Mouse (Mus musculus): ENCODE data around the gene Gja5.

Gene Gja5

DNA sequence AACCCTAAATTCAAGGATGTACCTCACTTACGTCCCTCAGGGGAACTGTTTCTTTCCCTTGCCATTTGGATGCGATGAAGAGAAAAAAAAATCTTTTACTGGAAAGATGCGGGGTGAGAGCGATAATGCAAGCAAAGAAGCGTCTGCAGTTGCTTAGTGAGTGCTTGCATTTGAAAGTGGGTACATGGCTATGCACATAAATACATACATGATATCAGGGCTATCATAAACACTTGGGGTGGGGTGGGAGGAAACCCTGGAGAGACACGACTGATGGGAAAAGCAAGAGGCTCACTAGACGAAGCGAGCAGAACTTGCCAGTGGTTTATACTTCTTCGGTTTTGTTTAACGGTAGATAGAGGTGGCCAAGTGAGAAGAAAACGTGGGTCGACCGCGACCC is at the start of gene Gja5:
TSS of gene Gja5 (plus strand) at position 301 of the 400 bp plus-strand sequence.
- no peak for DNase-seq

DNA sequence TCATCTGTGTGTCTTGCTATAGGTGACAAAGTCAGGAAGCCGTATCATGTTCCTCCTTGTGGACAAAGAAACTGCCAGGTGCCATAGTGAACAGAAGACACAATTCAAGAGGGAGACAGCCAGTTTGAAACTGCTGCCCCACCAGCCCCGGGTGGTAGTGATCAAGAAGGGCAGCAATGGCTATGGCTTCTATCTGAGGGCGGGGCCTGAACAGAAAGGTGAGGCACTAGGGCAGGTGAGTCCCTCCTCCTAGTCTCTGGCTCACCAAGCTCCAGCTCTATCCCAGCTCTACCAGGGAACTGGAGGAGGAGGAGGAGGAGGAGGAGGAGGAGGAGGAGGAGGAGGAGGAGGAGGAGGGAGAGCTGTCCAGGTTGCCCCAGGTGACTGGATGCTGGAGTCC is 48.7 kb upstream of the Gja5 start:
- DNase-seq, result no peak

DNA sequence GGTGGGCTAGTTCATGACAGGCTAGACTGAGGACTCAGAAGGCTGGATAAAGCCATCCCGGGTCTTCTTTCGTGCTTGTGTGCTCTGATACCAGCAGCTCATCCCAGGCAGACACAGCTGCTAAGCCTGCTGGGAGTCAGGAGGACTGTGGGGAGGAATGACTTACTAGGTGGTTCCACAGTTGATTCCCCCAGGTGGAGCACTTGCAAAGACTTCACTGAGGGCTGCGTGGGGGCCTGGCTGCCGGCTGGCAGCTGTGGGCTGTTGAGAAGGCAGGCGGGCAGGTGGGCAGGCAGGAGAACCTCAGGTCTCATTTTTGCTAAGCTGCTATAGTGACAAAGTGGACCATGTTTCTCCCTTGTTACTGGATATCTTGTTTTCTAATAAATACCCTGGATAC is 44.0 kb upstream of the Gja5 start:
- DNase-seq, result no peak

DNA sequence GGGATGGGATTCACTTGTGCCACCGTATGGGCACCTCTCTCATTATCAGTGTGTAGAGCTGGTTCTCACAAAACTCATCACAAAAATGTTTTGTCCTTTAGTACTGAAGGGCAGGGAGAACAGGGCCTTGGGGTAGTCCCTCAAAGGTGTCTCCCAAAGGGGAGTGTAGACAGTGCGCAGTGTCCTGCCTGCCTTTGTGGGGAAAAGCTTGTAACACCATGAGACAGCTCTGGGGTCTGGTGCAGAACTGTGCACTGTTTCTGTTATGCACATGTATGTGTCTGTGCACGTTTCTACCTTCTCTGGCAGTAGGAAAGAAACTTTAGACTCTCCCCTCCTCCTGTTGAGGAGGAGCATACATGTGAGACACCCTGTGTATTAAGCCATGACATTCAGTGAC is 36.6 kb upstream of the Gja5 start:
- DNase-seq, result no peak

DNA sequence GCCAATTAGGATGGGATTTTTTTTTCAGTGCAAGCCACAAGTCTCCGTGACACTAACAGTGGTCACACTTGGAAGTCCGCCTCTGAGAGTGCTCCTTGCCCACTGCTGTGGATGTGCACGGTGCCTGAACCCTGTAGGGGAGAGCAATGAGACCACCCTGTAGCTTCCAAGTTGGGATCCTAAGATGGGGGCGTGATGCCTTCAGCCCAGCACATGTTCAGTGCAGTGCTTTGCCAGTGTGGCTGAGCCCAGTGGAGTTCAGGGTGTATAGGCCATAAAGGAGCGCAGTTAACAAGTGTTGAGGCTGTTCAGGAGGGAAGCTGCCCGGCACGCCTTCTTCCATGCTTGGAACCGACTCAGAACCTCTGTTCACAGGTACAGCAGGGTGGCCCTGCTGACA is 35.9 kb upstream of the Gja5 start:
- no peak for DNase-seq

DNA sequence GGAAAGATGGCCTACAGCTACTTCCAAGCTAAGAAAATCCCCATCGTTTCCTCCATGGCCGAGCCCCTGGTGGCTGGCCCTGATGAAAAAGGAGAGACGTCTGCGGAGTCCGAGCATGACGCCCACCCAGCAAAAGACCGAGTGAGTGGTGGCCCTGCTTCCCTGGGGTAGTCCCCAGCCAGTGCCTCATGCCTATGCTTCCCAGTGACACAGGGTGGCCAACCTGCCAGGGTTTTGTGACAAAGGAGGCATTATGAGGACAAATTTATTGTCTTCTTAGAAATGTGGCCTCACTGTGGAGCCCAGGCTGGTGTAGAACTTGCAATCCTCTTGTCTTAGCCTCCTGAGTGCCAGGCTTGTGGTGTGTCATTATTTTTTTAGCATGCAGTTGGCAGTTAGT is 35.4 kb upstream of the Gja5 start:
- DNase-seq, result no peak

DNA sequence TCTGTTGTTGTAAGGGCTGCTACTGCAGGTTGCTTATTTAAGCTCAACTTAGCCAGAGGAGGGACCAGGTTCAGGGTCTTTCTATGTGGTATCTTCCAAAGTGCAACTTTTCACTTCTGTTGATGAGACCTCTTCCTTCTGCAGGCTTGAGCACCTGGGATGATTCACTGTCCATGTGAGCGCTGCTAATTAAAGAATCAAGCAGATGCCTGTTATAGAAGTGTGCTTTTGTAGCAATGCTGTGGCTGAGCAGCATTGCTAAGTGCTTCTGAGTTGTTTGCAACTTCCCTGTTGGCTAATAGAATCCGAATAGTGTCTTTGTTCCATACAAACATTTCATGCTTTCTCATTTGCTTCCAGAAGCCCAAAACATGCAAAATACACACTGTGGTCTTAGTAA is 34.2 kb upstream of the Gja5 start:
- DNase-seq, result no peak

DNA sequence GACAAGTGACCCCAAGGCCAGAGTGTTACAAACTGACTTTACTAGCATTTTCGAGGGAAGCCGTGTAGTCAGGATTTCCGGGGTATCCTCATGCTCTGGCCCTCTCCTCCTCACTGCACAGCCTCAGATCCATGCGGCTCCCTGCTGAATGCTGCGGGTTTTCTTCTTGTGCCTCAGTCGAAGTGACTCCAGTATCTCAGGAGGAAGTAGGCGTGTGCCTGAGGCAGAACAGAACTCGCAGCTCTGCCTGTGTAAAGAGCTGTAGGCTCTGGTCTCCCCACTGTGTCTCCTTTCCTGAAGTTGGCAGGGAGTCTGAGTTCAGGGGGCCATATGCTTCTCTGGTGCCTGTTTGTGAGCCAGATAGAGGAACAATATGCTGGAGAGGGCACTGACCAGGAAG is 33.4 kb upstream of the Gja5 start:
- no peak for DNase-seq

DNA sequence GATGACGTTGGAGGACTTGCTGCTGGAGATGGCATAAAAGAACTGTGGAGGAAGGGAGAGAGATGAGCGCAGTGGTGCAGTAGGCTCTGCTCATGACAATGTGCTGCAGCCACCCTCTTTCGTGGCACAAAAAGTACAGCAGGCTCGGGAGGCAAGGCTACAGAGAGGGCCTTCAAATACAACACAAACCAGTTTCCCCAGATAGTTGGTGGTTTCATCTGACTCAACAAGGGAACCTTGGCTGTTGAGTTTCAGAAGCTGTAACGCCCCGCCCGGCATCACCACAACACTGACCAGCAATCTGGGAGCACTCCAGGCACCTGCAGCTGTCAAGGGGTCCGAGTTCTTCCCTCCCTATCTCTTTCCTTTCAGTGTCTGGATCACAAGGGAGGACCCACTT is 32.0 kb upstream of the Gja5 start:
- no peak for DNase-seq

DNA sequence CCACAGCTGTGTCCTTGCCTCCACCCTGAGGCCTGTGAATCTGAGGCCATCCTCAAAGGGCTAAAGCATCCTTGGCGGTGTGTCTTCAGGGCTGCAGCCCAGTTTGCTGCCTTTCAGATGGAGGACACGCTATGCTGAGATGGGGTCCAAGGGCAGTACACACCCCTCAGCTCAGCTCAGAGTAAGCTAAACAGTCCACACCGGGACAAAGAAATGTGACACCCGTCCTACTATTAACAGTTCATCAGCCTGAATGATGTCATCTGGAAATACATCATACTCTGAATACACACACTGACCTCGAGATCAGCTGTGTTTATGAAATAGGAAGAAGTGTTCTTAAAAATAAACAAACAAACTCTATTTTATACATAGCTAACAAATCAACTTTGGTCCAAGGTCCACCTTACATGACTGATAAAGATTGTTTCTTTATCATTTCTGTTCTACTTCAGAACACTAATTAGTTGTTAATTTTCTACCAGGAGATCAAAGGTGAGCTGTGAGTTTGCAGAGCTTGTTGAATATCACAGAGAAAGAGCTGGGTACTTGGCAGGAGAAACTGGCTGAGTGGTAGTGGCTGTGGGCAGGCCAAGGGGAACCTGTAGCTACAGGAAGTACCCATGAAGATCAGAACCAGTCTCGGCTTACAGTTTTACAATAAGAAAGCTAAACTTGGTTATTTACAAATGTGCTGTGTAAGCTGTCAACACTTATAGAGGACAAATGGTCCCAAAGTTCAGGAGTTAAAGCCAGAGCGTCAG is 29.5 kb upstream of the Gja5 start:
- DNase-seq, result no peak

DNA sequence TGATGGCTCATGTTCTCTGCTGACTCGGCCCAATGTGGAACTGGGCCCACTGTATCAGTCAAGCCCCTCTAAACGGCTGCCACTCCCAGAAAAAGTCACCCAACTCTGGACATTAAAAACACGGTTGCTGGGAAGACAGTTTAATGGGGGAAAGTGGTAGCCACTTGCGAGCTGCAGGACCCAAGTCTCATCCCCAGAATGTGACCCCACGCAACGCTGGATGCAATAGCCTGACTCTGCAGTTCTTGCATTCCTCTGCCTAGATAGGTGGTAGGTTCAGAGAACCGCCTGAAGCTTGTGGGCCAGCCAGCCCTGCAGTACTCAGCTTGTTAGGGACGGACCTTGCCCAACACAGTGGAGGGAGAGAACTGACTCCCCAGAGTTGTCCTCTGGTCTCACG is 25.0 kb upstream of the Gja5 start:
- DNase-seq, result no peak

DNA sequence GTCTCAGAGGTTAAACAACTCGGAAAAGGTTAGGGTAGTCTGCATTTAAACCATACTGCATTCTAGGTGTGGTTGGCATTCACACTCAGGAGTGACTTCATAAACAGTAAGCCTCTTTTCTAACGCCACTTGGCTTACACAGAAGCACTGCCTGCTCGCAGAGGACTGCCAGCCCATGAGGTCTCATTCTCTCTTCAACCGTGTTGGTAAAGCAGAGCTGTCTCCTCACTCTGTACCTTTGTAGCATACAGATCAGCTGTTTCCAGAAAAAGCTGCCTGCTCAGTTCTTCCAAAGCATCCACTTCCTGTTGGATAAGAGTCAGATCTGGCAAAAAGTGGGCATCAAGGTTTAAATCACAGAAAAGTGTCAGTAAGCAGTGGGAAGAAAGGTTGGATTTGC is 24.1 kb upstream of the Gja5 start:
- DNase-seq, result no peak

DNA sequence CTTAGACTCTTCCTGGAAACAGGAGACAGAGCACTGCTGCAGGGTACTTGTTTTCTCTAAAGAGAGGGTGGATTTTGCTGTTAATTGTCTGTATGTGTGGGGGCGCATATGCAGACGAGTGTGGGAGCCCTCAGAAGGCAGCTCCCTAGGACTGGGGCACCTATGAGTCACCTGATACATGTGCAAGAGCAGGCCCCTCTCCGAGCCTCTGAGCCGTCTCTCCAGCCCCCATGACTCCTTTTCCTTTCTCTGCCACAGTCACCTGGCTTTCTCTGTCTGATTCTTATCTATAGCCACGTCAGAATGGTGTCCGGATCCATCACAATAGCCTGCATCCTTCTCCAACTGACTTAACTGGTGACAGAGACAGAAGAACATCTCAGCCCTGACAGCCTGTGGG is 22.9 kb upstream of the Gja5 start:
- DNase-seq, result no peak

DNA sequence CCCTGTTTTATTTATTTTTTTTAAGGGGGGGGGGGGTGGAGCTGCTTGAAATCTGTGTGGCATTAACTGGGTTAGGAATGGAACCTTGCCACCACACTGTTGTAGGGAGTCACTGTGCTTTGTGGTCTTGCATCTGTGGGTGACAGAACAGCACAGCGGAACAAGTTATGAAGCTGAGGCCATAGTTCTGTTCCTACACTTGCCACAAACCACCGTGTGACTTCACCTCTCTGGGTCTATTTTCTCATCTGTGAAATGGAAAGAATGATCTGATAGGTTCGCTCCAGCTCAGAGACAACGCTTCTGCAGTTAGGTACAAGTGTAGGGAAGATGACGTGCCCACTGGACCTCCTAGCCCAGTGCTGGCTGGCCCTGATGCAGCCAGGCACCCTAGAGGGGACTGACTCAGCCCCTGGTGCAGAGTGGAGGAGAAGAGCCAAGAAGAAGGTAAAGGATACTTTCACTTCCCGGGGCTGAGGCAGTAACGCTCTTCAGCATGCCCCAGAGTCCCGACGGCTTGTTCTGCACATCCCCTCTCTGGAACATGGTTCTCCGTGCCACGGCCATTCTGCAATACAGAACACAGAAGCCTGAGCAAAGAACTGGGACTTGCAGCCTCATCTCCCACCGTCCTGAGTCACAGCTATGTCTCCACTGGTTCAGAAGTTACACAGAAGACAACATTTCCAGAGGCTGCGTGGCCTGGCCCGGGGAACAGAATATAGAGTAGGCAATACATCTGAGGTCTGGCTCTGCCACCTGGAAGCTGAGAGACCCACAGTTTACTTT is 22.2 kb upstream of the Gja5 start:
- DNase-seq, result no peak

DNA sequence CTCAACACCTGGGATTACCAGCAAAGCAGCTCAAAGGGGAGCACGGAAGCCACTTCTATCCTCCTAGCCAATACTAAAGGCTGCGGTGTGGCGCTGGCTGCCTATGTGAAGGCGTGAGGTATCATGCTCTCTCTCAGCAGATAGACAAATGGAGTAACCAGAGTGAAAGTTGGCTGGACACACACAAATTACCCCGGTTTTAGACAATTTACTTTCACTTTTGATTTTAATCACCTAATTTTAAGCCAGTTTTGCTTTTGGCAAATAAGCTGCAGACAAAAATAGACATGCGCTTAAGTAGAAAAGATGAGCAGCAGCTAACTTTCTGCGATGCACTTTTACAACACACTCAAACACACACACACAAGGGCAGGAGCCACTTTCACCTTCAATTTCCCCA is 20.8 kb upstream of the Gja5 start:
- DNase-seq, result no peak

DNA sequence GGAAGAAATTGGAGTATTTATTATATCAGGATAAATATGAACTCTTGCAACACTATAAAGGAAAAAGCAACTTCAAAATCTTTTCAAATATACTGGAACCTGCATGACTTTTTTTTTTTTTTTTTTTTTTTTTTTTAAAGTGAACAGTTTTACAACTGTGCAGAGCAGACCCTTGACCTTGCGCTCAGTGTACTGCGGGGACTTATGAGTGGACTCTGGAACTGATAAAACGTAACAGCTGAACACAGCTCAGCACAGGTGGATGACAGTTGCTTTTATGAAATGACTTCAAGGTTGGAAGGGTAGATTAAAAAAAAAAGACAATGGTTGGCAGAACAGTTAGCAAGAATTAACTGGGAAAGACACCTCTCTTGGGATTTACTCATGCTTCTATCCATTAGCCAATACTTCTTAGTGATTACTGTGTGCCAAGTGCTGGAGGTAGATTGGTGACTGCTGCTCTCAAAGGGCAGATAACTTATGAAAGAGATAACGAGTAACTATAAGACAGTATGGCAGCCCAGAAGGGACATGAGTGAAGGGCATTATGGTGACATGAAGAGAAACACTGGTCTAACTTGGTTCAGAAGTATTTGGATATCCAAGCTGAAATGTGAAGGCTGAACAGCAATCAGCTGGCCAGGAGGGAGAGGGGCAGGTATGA is 2.0 kb upstream of the Gja5 start:
- no peak for DNase-seq

DNA sequence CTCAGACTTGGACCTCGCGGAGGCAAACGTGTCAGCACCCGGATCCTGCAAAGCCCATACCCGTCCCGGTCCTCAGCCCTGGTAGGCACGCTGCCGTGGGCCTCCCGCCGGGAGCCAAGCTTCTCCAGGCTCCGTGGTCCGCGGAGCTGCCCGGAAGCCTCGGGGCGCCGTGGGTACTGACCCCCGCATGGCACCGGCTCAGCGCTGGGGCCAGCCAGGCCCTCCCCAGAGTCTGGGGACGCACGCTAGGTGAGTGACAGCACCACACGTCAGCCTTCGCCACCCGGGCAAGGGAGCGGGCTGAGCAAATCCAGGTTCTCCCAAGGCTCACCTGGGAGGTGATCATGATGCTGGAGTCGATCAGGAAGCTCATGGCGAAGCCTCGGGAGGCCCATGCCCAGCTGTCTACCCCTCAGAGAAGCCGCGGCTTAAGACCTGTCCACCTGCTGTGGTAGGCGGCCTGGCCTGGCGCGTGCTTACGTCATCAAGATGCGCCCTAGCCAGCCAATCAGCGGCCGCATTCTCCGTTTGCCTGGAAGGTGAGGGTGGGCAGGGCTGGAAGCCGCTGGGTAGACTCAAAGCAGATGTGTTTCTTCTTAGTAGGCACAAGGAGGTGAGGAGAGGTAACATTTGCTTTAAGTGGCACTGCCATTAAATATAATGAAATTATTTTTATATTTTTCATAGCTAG is 503 bp downstream of the Gja5 start, which contains the start of gene Gpr89:
TSS of gene Gpr89 (minus strand) at position 496 of the 691 bp plus-strand sequence.
- DNase-seq, result peak; percentile 96

DNA sequence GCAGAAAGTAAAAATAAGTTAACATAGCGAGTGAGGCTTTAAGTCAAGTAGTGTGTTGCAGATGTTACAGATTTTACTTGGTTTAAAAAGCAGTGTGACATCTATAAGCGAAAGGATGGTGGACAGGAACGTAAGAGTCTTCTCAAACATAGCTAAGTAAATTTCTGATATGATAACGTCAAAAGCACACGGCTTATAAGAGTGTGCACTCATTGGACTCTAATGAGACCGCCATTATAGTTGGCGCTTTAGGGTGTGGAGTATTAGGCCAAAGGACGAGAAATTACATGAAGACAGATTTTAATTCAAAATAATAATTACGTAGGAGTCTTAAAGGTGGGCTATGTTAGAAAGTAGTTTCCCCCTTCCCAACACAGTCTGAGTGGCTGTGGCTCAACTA is 1.1 kb downstream of the Gja5 start:
- no peak for DNase-seq

DNA sequence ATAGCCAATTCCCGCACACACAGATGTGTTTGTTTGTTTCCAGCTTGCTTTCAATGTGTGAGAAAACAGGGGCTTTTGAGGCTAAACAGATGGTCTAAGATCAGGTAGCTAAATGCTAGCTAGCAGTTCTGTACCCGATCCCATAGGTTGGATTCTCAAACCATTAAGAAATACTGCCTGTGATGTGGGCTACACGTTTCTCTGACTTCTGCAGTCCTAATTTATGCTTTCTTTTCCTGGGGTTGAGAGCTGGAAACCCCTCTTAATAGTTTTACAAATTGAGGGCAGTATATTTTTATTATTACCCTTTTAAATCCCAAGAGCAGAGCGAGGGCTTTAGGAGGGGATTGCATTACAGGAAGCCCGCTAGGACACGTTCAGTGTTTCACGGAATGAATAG is 16.5 kb downstream of the Gja5 start:
- DNase-seq, result no peak

DNA sequence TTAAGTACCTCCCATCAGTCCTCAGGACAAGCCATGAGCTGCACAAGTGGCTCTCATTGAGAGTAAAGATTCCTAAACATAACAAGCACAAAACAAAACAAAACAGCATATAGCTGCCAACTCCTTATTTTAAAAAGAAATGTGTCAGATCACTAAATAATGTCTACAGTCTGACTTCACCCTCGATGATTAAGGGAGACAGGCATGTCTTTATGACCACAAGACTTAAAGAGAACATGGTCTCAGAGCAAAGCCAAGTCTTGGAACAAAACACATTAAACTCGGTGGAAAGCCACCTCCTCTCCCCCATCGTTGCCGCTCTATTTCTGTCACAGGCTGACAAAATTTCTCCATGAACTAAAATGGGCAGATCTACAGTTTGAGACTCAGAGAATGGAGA is 20.1 kb downstream of the Gja5 start:
- no peak for DNase-seq

DNA sequence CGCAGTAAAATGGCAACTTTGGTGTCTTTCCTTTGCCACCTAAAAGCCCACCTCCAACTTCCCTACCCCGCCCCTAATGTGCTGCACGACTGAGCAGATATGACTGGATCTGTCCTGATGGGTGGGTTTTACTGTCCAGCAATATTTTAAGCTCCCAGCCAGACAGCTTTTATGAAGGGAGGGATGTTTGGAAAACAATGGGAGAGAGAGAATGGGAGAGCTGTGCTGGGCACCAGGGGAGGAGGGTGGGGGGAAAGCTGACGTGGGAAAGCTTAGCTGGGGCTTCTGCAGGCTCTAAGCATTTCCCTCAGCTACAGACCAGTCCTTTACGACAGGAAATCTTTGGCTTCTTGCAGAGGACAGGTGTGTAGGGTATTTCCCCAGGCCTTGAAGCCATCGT is 21.4 kb downstream of the Gja5 start, which contains the start of gene Gja8:
TSS of gene Gja8 (minus strand) at position 101 of the 400 bp plus-strand sequence.
- DNase-seq, result no peak

DNA sequence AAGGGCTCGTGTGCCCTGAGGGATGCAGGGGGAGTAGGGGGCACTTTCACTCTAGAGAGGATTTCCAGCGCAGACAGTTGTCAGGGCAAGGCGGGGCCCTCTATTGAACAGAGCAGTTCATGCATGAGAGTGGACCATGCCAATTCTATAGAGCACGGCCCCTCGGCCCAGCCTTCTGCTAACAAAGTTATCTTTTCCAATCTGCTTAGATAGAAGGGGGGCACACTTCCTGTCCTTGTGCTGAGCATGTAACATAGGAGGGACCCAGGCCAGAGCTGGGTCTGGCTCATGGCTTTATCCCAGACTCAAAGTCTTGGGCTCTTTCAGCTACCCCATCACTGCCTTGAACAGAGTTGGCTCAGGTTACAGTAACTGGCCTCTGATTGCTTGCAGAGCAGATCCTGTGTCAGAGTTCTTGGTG is 26.8 kb downstream of the Gja5 start:
- no peak for DNase-seq

DNA sequence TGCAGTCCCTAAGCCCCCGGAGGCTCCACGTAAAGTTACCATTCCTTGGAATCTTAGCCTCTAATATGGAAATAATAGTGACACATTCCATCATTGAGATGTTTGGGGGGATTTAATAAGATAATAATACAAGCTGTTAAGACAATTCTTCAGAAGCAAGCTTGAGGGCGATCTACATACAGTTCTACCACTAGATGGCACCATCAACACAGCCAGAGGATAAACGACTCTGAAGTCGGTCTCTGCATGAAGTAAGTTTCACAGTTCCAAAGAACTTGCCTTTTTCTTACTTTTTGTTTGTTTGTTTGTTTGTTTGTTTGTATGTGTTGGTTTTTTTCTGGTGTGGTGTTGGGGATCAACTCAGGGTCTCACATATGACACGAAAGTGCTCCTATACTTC is 31.7 kb downstream of the Gja5 start:
- DNase-seq, result peak; percentile 58

All from cerebellum, adult 9-10 months (tissue).